Mouse (Mus musculus) stomach, postnatal 0 days (tissue): ENCODE measurements around the gene AI854703.

Experiments used
- CTCF ChIP-seq: IDR thresholded peaks from 2 replicates; pipeline ENCODE4 v1.5.1; 2016; ENCODE audit warnings: antibody characterized with exemption, low read depth, mild to moderate bottlenecking, moderate library complexity
- EP300 ChIP-seq: optimal IDR thresholded peaks from 2 replicates; pipeline ENCODE3; 2016; ENCODE audit warnings: antibody characterized with exemption

DNA sequence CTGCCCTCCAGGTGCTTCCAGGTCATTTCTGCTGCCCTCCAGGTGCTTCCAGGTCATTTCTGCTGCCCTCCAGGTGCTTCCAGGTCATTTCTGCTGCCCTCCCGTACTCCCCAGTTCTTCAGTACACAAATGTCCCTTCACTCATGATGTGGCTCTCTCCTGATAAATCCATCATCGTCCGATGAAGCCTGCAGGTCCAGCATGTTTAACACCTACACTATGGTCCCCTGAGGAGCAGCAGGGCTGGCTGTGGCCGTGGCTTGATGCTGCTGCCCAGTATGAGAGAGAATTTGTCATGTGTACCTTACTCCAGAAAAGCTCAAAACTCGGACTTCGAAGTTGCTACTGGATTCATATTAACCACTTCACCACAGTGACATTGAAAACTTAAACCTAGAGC is 14.8 kb downstream of the AI854703 start:
- TF ChIP-seq CTCF (no peak), EP300 (no peak)
